ENCODE assay signal across 22 mouse cellular contexts in the genomic region with DNA sequence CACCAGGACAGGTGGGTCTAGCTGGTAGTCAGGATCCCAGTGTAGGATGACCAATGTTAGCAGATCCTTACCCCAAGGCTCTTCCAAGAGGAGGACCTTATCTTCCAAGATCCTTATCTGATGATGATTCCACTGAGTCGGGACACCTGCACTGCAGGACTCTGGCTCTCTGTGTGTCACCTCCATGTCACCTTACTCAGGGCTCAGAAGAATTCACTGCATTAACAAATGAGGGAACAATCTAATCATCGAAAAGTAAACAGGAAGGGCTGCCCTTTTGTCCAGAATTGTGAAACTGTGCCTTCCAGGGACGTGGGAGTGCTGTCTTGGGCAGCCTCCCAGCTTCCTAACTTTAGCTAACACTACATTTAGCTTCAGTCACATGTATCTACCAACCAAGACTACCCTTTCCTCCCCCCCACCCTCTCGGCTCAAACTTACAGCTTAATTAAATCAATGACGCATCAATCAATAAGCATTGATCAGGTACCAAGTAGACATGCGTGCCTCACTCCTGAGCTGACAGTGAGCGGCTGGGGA. TPM values are rescaled to one million over a fixed set of nuclear protein-coding genes. Genes with fewer than 3 reads are reported as not detected.
DNase-seq lines count a peak whose midpoint lies in the region; ATAC-seq and TF ChIP-seq lines count a peak whose summit lies in the region.
"Had no signal": no experiment of that assay in that cellular context is flagged by ENCODE, and none has a peak within 500 bp of the region (broad histone marks: within the 10 kb centered on the region; RNA-seq: fewer than 3 reads in every experiment).

No protein-coding gene starts in this region.

- TF ChIP-seq POLR2A in liver, adult 2 months (IDR thresholded peaks at IDR 0.05; ENCODE audit: extremely low read depth, insufficient read depth, low read length): no peak

- no peak for TF ChIP-seq CTCF in liver, adult 2 months (IDR thresholded peaks at IDR 0.05; ENCODE audit: low read depth, low read length)

- no peaks in the 10 kb centered on the region for H3K27me3 ChIP-seq in intestine, embryonic 15.5 days (replicated peaks)
- no peaks in the 10 kb centered on the region for H3K27me3 ChIP-seq in intestine, embryonic 16.5 days (replicated peaks; ENCODE audit: control insufficient read depth, insufficient read depth, low read length)
- H3K27me3 ChIP-seq in liver, adult 2 months (ENCODE audit: control insufficient read depth, insufficient read depth, low read length): no peaks in the 10 kb centered on the region
- H3K27me3 ChIP-seq: heart, embryonic 13.5 days; liver, embryonic 13.5 days; stomach, embryonic 15.5 days had no signal

- no peaks in the 10 kb centered on the region for H3K9me3 ChIP-seq in intestine, embryonic 15.5 days
- no peaks in the 10 kb centered on the region for H3K9me3 ChIP-seq in intestine, embryonic 16.5 days (ENCODE audit: control insufficient read depth, low read length)
- H3K9me3 ChIP-seq: heart, embryonic 13.5 days; liver, embryonic 13.5 days; stomach, embryonic 15.5 days had no signal

- no peaks in the 10 kb centered on the region for H3K79me2 ChIP-seq in liver, adult 2 months (ENCODE audit: control insufficient read depth, insufficient read depth, low read length)

- WGBS in intestine, embryonic 15.5 days: 65% methylated on average over 7 of the region's 7 CpGs
- 60% methylated on average over 7 of the region's 7 CpGs for WGBS in intestine, embryonic 16.5 days
- WGBS in liver, adult 2 months: 10% methylated on average over 7 of the region's 7 CpGs

- no peak overlapping the region for H3K4me3 ChIP-seq in intestine, embryonic 15.5 days (replicated peaks)
- no peak overlapping the region for H3K4me3 ChIP-seq in intestine, embryonic 16.5 days (ENCODE audit: low read length)
- no peak overlapping the region for H3K4me3 ChIP-seq in liver, adult 2 months (ENCODE audit: insufficient read depth, low read depth, low read length)
- H3K4me3 ChIP-seq: heart, embryonic 13.5 days; liver, embryonic 13.5 days; stomach, embryonic 15.5 days had no signal

- no peak overlapping the region for H3K4me2 ChIP-seq in intestine, embryonic 15.5 days (replicated peaks)
- H3K4me2 ChIP-seq in intestine, embryonic 16.5 days (ENCODE audit: low read depth, low read length): no peak overlapping the region
- H3K4me2 ChIP-seq: heart, embryonic 13.5 days; liver, embryonic 13.5 days; stomach, embryonic 15.5 days had no signal

- peak; percentile 34; the same call in 1 of the 2 replicates for ATAC-seq in intestine, embryonic 15.5 days
- ATAC-seq in intestine, embryonic 16.5 days: no peak
- ATAC-seq: forebrain, embryonic 16.5 days; midbrain, embryonic 16.5 days had no signal

- peak; percentile 44 for DNase-seq in liver, adult 2 months (ENCODE audit: extremely low read depth, low read depth, low spot score)
- DNase-seq in liver: no peak
- peak; percentile 14 for DNase-seq in brain, adult 2 months (ENCODE audit: low read depth, low spot score)
- DNase-seq in right cerebral cortex, postnatal 14 days: peak; percentile 18
- no peak for DNase-seq in T-cell, adult 2 months (ENCODE audit: low spot score)
- no peak for DNase-seq in ovary, postnatal 14 days (ENCODE audit: low spot score)
- DNase-seq: cerebellum, postnatal 25 days; gastrocnemius, postnatal 25 days; heart, postnatal 4 days; layer of hippocampus, postnatal 36 days; liver, embryonic 13.5 days; spleen, adult 18-20 months; thymus, postnatal 25 days had no signal

- H3K4me1 ChIP-seq in intestine, embryonic 15.5 days (replicated peaks): no peaks in the 10 kb centered on the region
- peaks cover 4% of the 10 kb centered on the region; the same call in 1 of the 2 replicates for H3K4me1 ChIP-seq in intestine, embryonic 16.5 days (ENCODE audit: control insufficient read depth, insufficient read depth, low read length)
- peaks cover 8% of the 10 kb centered on the region for H3K4me1 ChIP-seq in liver, adult 2 months (ENCODE audit: control insufficient read depth, insufficient read depth, low read length)
- H3K4me1 ChIP-seq: stomach, embryonic 15.5 days had no signal

- no peaks in the 10 kb centered on the region for H3K36me3 ChIP-seq in intestine, embryonic 15.5 days
- H3K36me3 ChIP-seq in intestine, embryonic 16.5 days (ENCODE audit: control insufficient read depth, insufficient read depth, low read length): no peaks in the 10 kb centered on the region
- no peaks in the 10 kb centered on the region for H3K36me3 ChIP-seq in liver, adult 2 months (ENCODE audit: control insufficient read depth, insufficient read depth, low read length)
- H3K36me3 ChIP-seq: heart, embryonic 13.5 days; liver, embryonic 13.5 days; stomach, embryonic 15.5 days had no signal

- no peak overlapping the region for H3K27ac ChIP-seq in intestine, embryonic 15.5 days
- no peak overlapping the region for H3K27ac ChIP-seq in intestine, embryonic 16.5 days (ENCODE audit: low read length)
- no peak overlapping the region for H3K27ac ChIP-seq in liver, adult 2 months (replicated peaks; ENCODE audit: insufficient read depth, low read depth, low read length)
- H3K27ac ChIP-seq: heart, embryonic 13.5 days; liver, embryonic 13.5 days; stomach, embryonic 15.5 days had no signal

- H3K9ac ChIP-seq in intestine, embryonic 15.5 days: no peak overlapping the region
- no peak overlapping the region for H3K9ac ChIP-seq in intestine, embryonic 16.5 days (ENCODE audit: low read depth, low read length)
- no peak overlapping the region for H3K9ac ChIP-seq in liver, adult 2 months (ENCODE audit: low read depth, low read length)
- H3K9ac ChIP-seq: heart, embryonic 13.5 days; liver, embryonic 13.5 days; stomach, embryonic 15.5 days had no signal

RNA-seq across cellular contexts. Expression of a gene that starts 33.2 kb away (rescaled TPM):
- polyA plus RNA-seq in intestine, embryonic 15.5 days (2015; fragmentation: Nextera tagmentation; extraction: Ambion mirVana): not detected in 2 replicates
- not detected in 2 replicates for polyA plus RNA-seq in intestine, embryonic 16.5 days (2015; fragmentation: Nextera tagmentation; extraction: Ambion mirVana)
- total RNA-seq in liver, adult 2 months (2014; rRNA removed): not detected in 2 replicates
- polyA plus RNA-seq in liver, adult 2 months (2012; rRNA removed): not detected in 2 replicates
- total RNA-seq: gastrocnemius, postnatal 25 days; heart, postnatal 4 days; layer of hippocampus, postnatal 36 days; megakaryocyte, adult 5-6 weeks had no signal
- polyA plus RNA-seq: forebrain, embryonic 16.5 days; heart, embryonic 13.5 days; large intestine, adult 2 months; liver, embryonic 13.5 days; midbrain, embryonic 16.5 days; neural tube, embryonic 11.5 days; stomach, embryonic 15.5 days had no signal

RNA-seq across cellular contexts. Expression of a gene that starts 41.8 kb away (rescaled TPM):
- polyA plus RNA-seq in intestine, embryonic 15.5 days (2015; fragmentation: Nextera tagmentation; extraction: Ambion mirVana): 253 and 266 TPM in 2 replicates
- 199 and 227 TPM in 2 replicates for polyA plus RNA-seq in intestine, embryonic 16.5 days (2015; fragmentation: Nextera tagmentation; extraction: Ambion mirVana)
- 104 and 122 TPM in 2 replicates for total RNA-seq in liver, adult 2 months (2014; rRNA removed)
- 13.6 and 19.1 TPM in 2 replicates for polyA plus RNA-seq in liver, adult 2 months (2012; rRNA removed)

Comparison
In these comparisons a context has a peak if more than half of its experiments do, and no peak if none do; other contexts are left out.
1. DNase-seq: peak in liver, adult 2 months (single experiment), brain, adult 2 months (single experiment) and right cerebral cortex, postnatal 14 days (single experiment); none in liver (single experiment), T-cell, adult 2 months (single experiment) and ovary, postnatal 14 days (single experiment).